Mouse (Mus musculus) activated CD4-positive, CD25-positive, alpha-beta regulatory T cell, adult 4 months (primary cell): ENCODE measurements around the gene Vars. TPM values are rescaled to one million over a fixed set of nuclear protein-coding genes. Genes with fewer than 3 reads are reported as not detected.
"Not testable (repeated sequence)": the region's sequence is repeated elsewhere in the genome, so short reads cannot be mapped to it uniquely, and the experiment has no call there.

ENCODE experiments used
- ATAC-seq: one replicate; pipeline ENCODE4 v1.8.0; 2017
- polyA plus RNA-seq, 2 experiments: library from polyadenylated mRNA; unstranded; fragments of 100-300 nt; shearing (Covaris generic); gene quantifications; one replicate each; pipeline ENCODE4 v1.2.1; 2017

The Vars gene
- polyA plus RNA-seq, 2 experiments from 2014 or later, result 28.5 to 29.1 TPM

GRCm38 (mm10) chr17:34972069-34972749 lies 28.6 kb upstream of the Vars start, which contains the start of the genes Hspa1a and Hspa1l:
Gene Hspa1a, minus strand, starts transcription at chr17:34972156.
Gene Hspa1l, plus strand, starts transcription at chr17:34972703.
- peak; percentile 95 for ATAC-seq

DNA sequence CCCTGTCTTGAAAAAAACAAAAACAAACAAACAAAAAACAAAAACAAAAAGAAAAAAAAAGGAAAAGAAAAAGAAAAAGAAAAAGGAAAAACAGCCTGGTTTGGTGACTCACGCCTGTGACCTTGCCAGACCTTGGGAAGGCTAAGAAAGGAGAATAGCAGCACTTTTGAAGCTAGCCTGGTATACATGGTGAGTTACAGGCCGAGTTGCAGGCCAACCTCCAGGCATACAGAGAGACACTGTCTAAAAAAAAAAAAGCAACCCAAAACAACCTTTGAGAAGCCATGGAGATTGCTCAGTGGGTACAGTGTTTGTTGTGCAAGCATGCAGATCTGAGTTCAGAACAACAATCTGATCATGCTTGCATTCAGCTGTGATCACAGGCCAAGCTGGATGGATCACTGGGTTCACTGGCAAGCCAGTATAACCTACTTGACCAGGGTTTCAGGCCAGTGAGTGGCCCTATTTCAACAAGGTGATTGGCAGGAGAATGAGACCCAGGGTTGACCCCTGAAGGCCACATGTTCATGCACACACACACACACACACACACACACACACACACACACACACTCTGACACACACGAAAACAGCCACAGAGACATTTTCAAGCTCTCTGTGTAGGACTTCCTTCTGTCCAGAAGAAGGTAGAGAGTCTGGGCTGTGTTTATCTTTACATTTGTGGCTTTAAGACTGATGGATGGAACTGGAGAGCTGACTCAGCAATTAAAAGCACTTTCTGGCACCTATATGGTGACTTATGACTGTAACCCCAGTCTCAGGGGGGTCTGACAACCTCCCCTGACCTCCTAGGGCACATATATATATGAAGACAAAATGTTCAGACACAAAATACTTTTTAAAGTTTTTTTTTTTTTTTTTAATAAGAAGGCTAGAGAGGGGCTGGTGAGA lies 24.9 kb upstream of the Vars start:
- ATAC-seq, result no peak

DNA sequence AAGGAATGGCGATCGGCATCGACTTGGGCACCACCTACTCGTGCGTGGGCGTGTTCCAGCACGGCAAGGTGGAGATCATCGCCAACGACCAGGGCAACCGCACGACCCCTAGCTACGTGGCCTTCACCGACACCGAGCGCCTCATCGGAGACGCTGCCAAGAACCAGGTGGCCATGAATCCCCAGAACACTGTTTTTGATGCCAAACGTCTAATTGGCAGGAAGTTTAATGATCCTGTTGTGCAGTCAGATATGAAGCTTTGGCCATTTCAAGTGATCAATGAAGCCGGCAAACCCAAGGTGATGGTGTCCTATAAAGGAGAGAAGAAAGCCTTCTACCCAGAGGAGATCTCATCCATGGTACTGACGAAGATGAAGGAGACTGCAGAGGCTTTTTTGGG lies 23.8 kb upstream of the Vars start:
- no peak for ATAC-seq

DNA sequence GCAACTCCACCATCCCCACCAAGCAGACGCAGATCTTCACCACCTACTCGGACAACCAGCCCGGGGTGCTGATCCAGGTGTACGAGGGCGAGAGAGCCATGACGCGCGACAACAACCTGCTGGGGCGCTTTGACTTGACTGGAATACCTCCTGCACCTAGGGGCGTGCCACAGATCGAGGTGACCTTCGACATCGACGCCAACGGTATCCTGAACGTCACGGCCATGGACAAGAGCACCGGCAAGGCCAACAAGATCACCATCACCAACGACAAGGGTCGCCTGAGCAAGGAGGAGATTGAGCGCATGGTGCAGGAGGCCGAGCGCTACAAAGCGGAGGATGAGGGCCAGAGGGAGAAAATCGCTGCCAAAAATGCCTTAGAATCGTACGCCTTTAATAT lies 22.5 kb upstream of the Vars start:
- ATAC-seq, result no peak

GRCm38 (mm10) chr17:34979631-34980030 lies 21.2 kb upstream of the Vars start:
- ATAC-seq, result no peak

- peak; percentile 45 for ATAC-seq
These were observed 20.1 kb upstream of the Vars start for GRCm38 (mm10) chr17:34980655-34981054.

DNA sequence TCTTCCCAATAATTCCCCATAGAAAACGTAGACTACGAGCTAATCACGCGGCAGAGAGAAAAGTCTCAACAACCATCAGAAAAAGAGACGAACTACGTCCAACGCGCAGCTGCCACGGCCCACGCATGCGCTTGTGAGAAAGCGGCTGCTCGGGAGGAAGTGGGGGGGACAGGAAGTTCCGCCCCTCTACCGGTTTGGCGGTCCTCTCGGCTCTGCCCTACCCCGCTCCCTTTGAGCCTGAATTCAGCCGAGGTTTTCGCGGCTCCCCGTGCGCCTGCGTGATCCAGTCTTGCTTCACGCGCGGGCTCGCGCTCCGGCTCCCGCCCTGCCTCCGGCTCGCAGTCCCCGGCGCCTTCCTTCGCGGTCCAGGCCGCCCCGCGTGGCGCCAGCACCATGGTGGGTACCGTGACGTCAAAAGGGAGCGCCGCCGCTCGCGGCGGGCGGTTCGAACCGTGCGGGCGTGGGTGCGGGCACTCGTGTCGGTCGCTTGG lies 19.1 kb upstream of the Vars start, which contains the start of gene Lsm2:
Lsm2 (plus strand) TSS at position 173 of the 491 bp plus-strand sequence.
- peak; percentile 86 for ATAC-seq

DNA sequence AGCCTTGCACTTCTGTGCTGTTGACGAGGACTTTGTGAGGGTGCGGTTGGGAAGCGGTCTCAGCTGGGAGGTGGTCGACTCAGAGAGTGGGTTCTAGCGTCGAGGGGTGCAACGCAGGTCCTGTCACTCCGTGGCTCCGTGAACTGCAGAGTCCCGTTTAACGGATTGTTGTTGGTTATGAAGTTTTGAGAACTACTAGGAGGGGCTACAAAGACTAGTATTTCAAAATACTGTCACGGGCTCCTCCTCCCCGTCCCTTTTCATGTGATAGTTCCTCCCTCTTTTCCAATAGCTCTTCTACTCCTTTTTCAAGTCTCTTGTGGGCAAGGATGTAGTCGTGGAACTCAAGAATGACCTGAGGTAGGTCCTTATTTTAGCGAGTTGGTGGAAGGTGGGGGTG lies 18.5 kb upstream of the Vars start:
- no peak for ATAC-seq

DNA sequence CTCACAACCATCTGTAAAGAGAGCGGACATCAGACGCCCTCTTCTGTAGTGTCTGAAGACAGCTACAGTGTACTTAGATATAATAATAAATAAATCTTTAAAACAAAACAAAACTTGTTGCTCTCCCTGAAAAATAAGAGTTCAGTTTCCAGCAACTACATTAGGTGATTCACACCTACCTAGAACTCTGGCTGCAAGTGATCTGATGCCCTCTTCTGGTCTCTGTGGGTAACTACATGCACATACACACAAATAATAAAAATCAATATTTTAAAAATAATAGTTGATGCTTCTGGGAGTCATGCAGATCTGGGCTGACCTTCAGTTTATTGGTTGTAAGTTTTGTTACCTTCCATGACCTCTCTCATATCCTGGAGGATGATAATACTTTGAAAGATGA lies 16.6 kb upstream of the Vars start:
- no peak for ATAC-seq

- no peak for ATAC-seq
These were observed 6.0 kb upstream of the Vars start for GRCm38 (mm10) chr17:34994751-34995150.

DNA sequence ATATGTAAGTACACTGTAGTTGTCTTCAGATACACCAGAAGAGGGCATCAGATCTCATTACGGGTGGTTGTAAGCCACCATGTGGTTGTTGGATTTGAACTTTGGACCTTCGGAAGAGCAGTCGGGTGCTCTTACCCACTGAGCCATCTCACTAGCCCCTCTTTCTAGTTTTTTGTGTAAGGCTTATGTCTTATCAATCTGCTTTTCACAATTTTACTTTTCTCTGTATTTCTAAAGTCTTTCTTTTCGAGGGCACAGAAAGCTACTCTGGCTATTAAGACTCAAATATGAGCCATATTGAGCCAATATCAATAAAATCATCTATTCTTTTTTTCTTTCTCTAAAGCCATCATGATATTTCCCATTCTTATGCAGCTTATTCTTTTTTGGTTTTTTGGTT lies 5.6 kb upstream of the Vars start:
- ATAC-seq, result not testable (repeated sequence)

- not testable (repeated sequence) for ATAC-seq
These were observed 4.9 kb upstream of the Vars start for GRCm38 (mm10) chr17:34995927-34996326.

- no peak for ATAC-seq
These were observed 4.2 kb upstream of the Vars start for GRCm38 (mm10) chr17:34996411-34997141.

DNA sequence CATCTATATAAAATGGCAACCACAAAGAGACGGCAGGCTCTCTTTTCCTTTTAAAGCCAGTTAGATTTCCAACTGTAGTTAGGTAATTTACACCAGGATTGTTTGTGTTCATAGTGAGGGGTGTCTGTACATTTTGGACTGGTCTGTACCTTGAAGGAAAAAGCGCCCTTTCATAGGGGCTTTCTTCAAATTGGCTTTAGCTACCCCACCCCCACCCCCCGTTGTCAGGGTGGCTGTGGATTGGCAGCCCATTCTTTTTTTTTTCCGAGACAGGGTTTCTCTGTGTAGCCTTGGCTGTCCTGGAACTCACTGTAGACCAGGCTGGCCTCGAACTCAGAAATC lies 3.7 kb upstream of the Vars start:
- no peak for ATAC-seq

GRCm38 (mm10) chr17:34998526-34999430 lies 2.0 kb upstream of the Vars start:
- ATAC-seq, result no peak

DNA sequence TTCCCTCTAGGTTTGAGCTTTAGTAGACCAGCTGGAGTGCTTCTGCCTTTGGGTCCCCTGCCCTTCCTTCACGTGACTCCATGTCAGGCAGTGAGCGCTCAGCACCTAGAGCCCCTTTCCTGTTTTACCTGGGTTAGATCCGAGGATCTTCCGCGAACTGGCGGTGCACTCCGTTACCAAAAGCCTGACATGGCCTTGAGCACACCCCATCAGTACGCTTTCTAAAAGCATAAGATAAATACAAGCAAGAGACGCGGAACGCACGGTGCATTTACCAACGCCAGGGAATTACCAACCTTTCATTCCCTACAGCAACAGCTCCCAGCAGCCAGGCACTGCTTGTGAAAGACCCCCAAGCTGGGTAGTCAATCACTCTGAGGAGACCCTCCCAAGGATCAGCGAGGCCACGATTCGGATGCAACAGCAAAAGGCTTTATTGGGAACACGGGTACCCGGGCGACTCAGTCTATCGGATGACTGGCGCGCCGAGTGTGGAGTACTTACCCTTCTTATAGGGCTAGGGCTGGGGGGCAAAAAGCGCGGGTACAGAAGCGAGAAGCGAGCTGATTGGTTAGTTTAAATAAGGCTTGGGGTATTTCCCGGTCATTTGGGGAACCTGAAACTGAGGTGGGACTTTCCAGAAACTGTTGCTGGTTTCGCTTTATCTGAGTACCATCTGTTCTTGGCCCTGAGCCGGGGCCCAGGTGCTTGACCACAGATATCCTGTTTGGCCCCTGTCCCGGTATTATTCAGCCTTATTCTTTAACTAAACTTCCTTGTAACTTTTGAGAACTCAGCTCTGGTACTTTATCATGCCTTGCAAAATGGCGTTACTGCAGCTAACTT lies 693 bp upstream of the Vars start:
- peak; percentile 32 for ATAC-seq

- peak; percentile 5 for ATAC-seq
These were observed 815 bp downstream of the Vars start for GRCm38 (mm10) chr17:35001452-35002152.

- no peak for ATAC-seq
These were observed 1.5 kb downstream of the Vars start for GRCm38 (mm10) chr17:35002153-35002865.

DNA sequence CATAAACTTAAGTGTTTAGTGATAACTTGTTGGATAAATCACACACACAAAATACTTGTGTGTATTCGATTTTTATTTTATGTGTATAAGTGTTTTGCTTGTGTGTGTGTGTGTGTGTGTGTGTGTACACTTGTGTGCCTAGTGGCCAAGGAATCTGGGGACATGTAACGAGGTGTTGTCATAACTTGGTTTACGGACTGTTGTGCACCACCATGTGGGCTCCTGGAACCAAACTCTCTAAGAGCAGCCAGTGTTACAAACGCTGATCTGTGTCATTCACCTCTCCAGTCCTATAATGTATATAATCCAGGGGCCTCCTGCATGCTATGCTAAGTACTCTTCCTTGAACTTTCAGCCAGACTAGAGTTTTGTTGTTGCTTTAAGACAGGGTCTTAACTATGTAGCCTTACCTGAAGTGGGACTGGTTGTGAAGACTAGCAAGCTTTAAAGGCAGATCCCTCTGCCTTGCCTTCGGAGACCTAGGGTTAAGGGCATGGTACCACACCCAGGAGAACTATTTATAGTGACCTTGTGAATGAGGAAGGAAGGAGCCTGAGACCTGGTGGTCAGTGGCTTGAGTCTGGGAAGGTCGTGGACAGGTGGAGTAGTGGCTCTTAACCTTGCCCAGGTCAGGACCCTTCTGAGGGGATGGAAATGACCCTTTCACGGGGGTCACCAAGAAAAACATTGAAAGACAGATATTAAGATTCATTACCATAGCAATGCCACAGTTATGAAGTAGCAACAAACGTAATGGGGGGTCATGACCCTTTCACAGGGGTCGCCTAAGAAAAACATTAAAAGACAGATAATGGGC lies 2.4 kb downstream of the Vars start:
- ATAC-seq, result no peak
